Mouse (Mus musculus) lung, postnatal 0 days (tissue): ENCODE results near the gene Prm2.

ENCODE experiments used
- CTCF ChIP-seq: IDR thresholded peaks from 2 replicates; pipeline ENCODE4 v1.5.1; 2016; ENCODE audit warnings: antibody characterized with exemption, mild to moderate bottlenecking
- EP300 ChIP-seq: IDR thresholded peaks from 2 replicates; pipeline ENCODE4 v1.6.1; 2016; ENCODE audit warnings: antibody characterized with exemption, mild to moderate bottlenecking, control low read depth

DNA sequence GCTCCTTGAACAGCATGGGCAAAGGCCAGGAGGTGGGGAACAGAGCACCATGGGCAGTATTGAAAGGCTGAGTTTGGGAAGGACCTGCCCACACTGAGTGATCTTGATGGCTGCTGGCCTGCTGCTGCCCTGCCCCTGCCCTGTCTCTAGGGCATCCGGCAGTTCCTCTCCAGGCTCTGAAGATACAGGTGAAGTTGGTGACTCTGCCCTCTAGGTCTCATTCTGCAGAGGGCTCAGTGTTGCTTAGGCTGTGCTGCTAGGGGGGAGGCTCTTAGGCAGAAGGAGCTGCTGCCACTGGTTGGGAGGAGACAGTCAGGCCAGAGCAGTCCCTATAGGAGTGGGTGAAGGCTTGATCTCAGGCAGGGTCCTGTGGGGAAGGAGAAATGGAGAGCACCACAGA lies 42.0 kb upstream of the Prm2 start:
- no peak for TF ChIP-seq CTCF
- no peak for TF ChIP-seq EP300
